Mouse (Mus musculus) ES-E14 (cell line): Measurements from ENCODE around the gene Vps13c. TPM values are rescaled to one million over a fixed set of nuclear protein-coding genes. Genes with fewer than 3 reads are reported as not detected.

Experiments used
- DNase-seq: peaks from one replicate; pipeline ENCODE4 v3.0.0-alpha.2; 2013; ENCODE audit warnings: low read depth, low spot score
- H3K27ac ChIP-seq: 2 replicates; pipeline ENCODE4 v1.5.1; 2012; ENCODE audit warnings: low read depth, mild to moderate bottlenecking, low read length, moderate library complexity, mixed read lengths; ENCODE audit not compliant: poor library complexity, insufficient read depth, severe bottlenecking
- H3K36me3 ChIP-seq: 2 replicates; pipeline ENCODE4 v1.6.1; 2012; ENCODE audit warnings: mild to moderate bottlenecking, low read length, moderate library complexity, mixed read lengths; ENCODE audit not compliant: control insufficient read depth, poor library complexity, insufficient read depth, severe bottlenecking
- H3K4me1 ChIP-seq, 2 experiments: fragments of 150-350 bp in 1 of 2; sonication (generic) in 1 of 2; 2 replicates each; pipeline ENCODE4 v1.6.1; 2012; ENCODE audit warnings: low read length in 2 of 2, mild to moderate bottlenecking in 1 of 2, mixed read lengths in 1 of 2; ENCODE audit not compliant: control insufficient read depth in 2 of 2, insufficient read depth in 2 of 2, poor library complexity in 1 of 2
- H3K4me3 ChIP-seq, 2 experiments: fragments of 150-350 bp in 1 of 2; sonication (generic) in 1 of 2; 2 replicates each; pipeline ENCODE4 v1.5.1; 2012; ENCODE audit warnings: low read length in 2 of 2, low read depth in 1 of 2, mild to moderate bottlenecking in 1 of 2, mixed read lengths in 1 of 2; ENCODE audit not compliant: insufficient read depth in 1 of 2, poor library complexity in 1 of 2, severe bottlenecking in 1 of 2
- H3K9ac ChIP-seq: 2 replicates; pipeline ENCODE4 v1.6.1; 2012; ENCODE audit warnings: low read depth, mild to moderate bottlenecking, low read length, mixed read lengths; ENCODE audit not compliant: poor library complexity, insufficient read depth, severe bottlenecking
- H3K9me3 ChIP-seq: fragments of 150-350 bp; sonication (generic); 2 replicates; pipeline ENCODE4 v1.6.1; 2012; ENCODE audit warnings: low read depth, mild to moderate bottlenecking, low read length; ENCODE audit not compliant: control insufficient read depth, insufficient read depth
- CHD2 ChIP-seq: IDR thresholded peaks from 2 replicates; pipeline ENCODE4 v1.6.1; 2014; ENCODE audit warnings: mild to moderate bottlenecking, low read depth, low read length, inconsistent platforms
- HCFC1 ChIP-seq: IDR thresholded peaks from 2 replicates; pipeline ENCODE4 v1.6.1; 2012; ENCODE audit warnings: low read length, inconsistent platforms, borderline replicate concordance; ENCODE audit not compliant: insufficient read depth
- MAFK ChIP-seq: IDR thresholded peaks from 2 replicates; pipeline ENCODE4 v1.6.1; 2014; ENCODE audit warnings: mild to moderate bottlenecking, low read depth, low read length, inconsistent platforms; ENCODE audit not compliant: insufficient read depth
- ZC3H11A ChIP-seq: IDR thresholded peaks from 2 replicates; pipeline ENCODE4 v1.6.1; 2012; ENCODE audit warnings: low read depth, mild to moderate bottlenecking, inconsistent platforms, low read length, borderline replicate concordance
- ZNF384 ChIP-seq: IDR thresholded peaks from 2 replicates; pipeline ENCODE4 v1.6.1; 2012; ENCODE audit warnings: low read depth, low read length, inconsistent platforms
- in situ Hi-C, 2 experiments: fragments of 600-800 bp; cut with MboI; formaldehyde crosslinking; loops; one replicate each; pipeline ENCODE4 v1.15.1; 2025; ENCODE audit warnings: low sequenced_read_pairs in 2 of 2, inconsistent platforms in 1 of 2; ENCODE audit not compliant: unreplicated experiment in 2 of 2
- total RNA-seq: library from RNA; depleted of rRNA; stranded (reverse); fragments of 300-350 nt; gene quantifications from 2 replicates; pipeline ENCODE4 v1.2.3, GENCODE M21; 2012

Gene Vps13c
- total RNA-seq, 1 experiment = 27.3 TPM

- Histone ChIP-seq H3K4me3 (no peak overlapping the region), H3K4me1 (no peaks in the 10 kb centered on the region), H3K36me3 (no peaks in the 10 kb centered on the region; the same call in 1 of the 2 replicates), H3K9me3 (no peaks in the 10 kb centered on the region), H3K27ac (no peak overlapping the region), H3K9ac (no peak overlapping the region)
- in situ Hi-C loops = no loop called here
- DNase-seq = no peak
- TF ChIP-seq CHD2 (no peak), HCFC1 (no peak), MAFK (no peak), ZNF384 (no peak), ZC3H11A (no peak)
Observed at GRCm38 (mm10) chr9:67961953-67962352, 121.8 kb downstream of the Vps13c start.

GRCm38 (mm10) chr9:67965889-67966288, 125.7 kb downstream of the Vps13c start:
- H3K9ac ChIP-seq = no peak overlapping the region
- no peaks in the 10 kb centered on the region for H3K9me3 ChIP-seq
- H3K27ac ChIP-seq = no peak overlapping the region
- no peaks in the 10 kb centered on the region; the same call in 1 of the 2 replicates for H3K36me3 ChIP-seq
- no peak for DNase-seq
- TF ChIP-seq HCFC1 = no peak
- no peaks in the 10 kb centered on the region for H3K4me1 ChIP-seq
- in situ Hi-C loops = no loop called here
- H3K4me3 ChIP-seq = no peak overlapping the region

DNA sequence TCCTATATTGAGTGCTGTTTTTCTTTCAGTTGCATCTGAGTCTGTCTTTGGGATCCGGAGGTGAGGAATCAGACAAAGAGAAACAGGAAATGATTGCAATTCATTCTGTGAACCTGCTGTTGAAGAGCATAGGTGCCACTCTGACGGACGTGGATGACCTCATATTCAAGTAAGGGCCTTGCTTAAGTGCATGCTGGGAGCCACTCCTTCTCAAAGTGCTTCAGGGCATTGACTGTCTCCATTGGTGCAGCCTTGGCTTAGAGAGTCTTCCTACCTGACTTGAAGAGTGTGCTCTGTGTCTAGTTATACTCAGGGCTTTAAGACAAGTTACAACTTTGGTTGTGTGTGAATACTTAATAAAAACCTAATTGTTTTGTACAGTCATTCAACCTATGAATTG, 126.8 kb downstream of the Vps13c start:
- TF ChIP-seq ZC3H11A (no peak), CHD2 (no peak), ZNF384 (no peak), HCFC1 (no peak), MAFK (no peak)
- in situ Hi-C loops = no loop called here
- no peak overlapping the region for H3K4me3 ChIP-seq
- H3K9me3 ChIP-seq = no peaks in the 10 kb centered on the region
- H3K9ac ChIP-seq = no peak overlapping the region
- H3K36me3 ChIP-seq = no peaks in the 10 kb centered on the region; the same call in 1 of the 2 replicates
- no peak overlapping the region for H3K27ac ChIP-seq
- DNase-seq = no peak
- no peaks in the 10 kb centered on the region for H3K4me1 ChIP-seq

DNA sequence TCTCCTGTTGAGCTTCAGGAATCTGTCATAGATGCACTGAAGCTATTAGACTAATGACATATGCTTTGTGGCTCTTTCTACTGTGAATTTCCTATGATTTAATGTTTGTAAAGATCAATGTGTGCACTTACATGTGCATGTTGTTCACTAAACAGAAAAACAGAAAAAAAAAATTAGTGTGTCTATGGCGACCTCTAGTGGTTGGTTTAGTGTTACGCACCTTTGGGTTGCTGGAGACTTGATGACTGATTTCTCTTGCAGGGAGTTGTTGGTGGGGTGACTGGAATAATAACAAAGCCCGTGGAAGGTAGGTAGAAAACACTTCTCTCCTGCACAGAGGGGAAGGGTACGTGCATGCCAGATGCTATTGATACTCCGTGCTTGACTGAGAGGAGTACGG, 133.3 kb downstream of the Vps13c start:
- in situ Hi-C loops = no loop called here

GRCm38 (mm10) chr9:67975491-67975890, 135.3 kb downstream of the Vps13c start:
- Histone ChIP-seq H3K36me3 (peaks cover 5% of the 10 kb centered on the region; the same call in 1 of the 2 replicates), H3K27ac (no peak overlapping the region), H3K9ac (no peak overlapping the region), H3K4me1 (no peaks in the 10 kb centered on the region), H3K9me3 (no peaks in the 10 kb centered on the region), H3K4me3 (no peak overlapping the region)
- in situ Hi-C loops = no loop called here
- DNase-seq = no peak
- TF ChIP-seq ZNF384 (no peak), CHD2 (no peak), MAFK (no peak), ZC3H11A (no peak), HCFC1 (no peak)

More for the DNA sequence above, 133.3 kb downstream of the Vps13c start:
- no peaks in the 10 kb centered on the region for H3K4me1 ChIP-seq
- H3K27ac ChIP-seq = no peak overlapping the region
- no peaks in the 10 kb centered on the region for H3K9me3 ChIP-seq
- H3K4me3 ChIP-seq = no peak overlapping the region
- TF ChIP-seq CHD2 (no peak), HCFC1 (no peak), ZNF384 (peak; percentile 88), MAFK (no peak), ZC3H11A (0 out of 2 replicates have a peak, but pooled peaks have one; percentile 21)
- peaks cover 5% of the 10 kb centered on the region; the same call in 1 of the 2 replicates for H3K36me3 ChIP-seq
- peak; percentile 41 for DNase-seq
- no peak overlapping the region for H3K9ac ChIP-seq
